ENCODE assay signal across 11 mouse cellular contexts in genomic region chr14:18731154-18731553, GRCm38 (mm10).
DNase-seq lines count a peak whose midpoint lies in the region; ATAC-seq lines count a peak whose summit lies in the region.
"Had no signal": no experiment of that assay in that cellular context is flagged by ENCODE, and none has a peak within 500 bp of the region (broad histone marks: within the 10 kb centered on the region; RNA-seq: fewer than 3 reads in every experiment).

No protein-coding gene starts in this region.

- H3K36me3 ChIP-seq in kidney, embryonic 16.5 days (ENCODE audit: insufficient read depth, low read length), result no peaks in the 10 kb centered on the region
- H3K36me3 ChIP-seq: lung, embryonic 15.5 days had no signal

- no peaks in the 10 kb centered on the region for H3K9me3 ChIP-seq in kidney, embryonic 16.5 days (ENCODE audit: low read length)
- H3K9me3 ChIP-seq: lung, embryonic 15.5 days had no signal

- intact Hi-C loops in heart, postnatal 10 days (cut with DNase I), result no loop called here
- intact Hi-C loops in left cerebral cortex, postnatal 36 days (cut with DNase I), result no loop called here

- H3K27me3 ChIP-seq in kidney, embryonic 16.5 days (ENCODE audit: insufficient read depth, low read length), result no peaks in the 10 kb centered on the region
- H3K27me3 ChIP-seq: lung, embryonic 15.5 days had no signal

- no peak overlapping the region for H3K27ac ChIP-seq in kidney, embryonic 16.5 days (ENCODE audit: low read length)
- 0 out of 2 replicates have a peak overlapping the region, but pooled peaks have one; percentile 34 for H3K27ac ChIP-seq in brown adipose tissue, adult 24 weeks (replicated peaks; ENCODE audit: low read depth, low read length)

- H3K4me1 ChIP-seq in kidney, embryonic 16.5 days (ENCODE audit: insufficient read depth, low read length), result no peaks in the 10 kb centered on the region
- H3K4me1 ChIP-seq in brown adipose tissue, adult 24 weeks (ENCODE audit: control insufficient read depth, insufficient read depth, insufficient read length, low read length), result peaks cover 9% of the 10 kb centered on the region

- WGBS in kidney, embryonic 16.5 days, result 60% methylated on average over 4 of the region's 4 CpGs

- H3K9ac ChIP-seq in kidney, embryonic 16.5 days (replicated peaks; ENCODE audit: low read length), result no peak overlapping the region
- H3K9ac ChIP-seq: lung, embryonic 15.5 days had no signal

- DNase-seq in kidney, adult 9 months, result peak; percentile 22
- DNase-seq in heart, postnatal 10 days, result peak; percentile 7 to 27
- peak; percentile 35 to 50 for DNase-seq in left cerebral cortex, postnatal 36 days (ENCODE audit: low spot score in 2 of 2)
- no peak for DNase-seq in adrenal gland, postnatal 36 days
- DNase-seq in adrenal gland, postnatal 25 days, result no peak
- DNase-seq: cerebellum, adult 8-10 months; gastrocnemius, postnatal 14 days had no signal

- no peak for ATAC-seq in kidney, embryonic 16.5 days (ENCODE audit: low FRiP score, low TSS enrichment)
- ATAC-seq in megakaryocyte, adult 5-6 weeks (ENCODE audit: poor library complexity, severe bottlenecking), result no peak

- H3K4me3 ChIP-seq in kidney, embryonic 16.5 days (ENCODE audit: low read length), result no peak overlapping the region
- H3K4me3 ChIP-seq in brown adipose tissue, adult 24 weeks (ENCODE audit: insufficient read depth, low read depth, low read length), result no peak overlapping the region
- H3K4me3 ChIP-seq: lung, embryonic 15.5 days had no signal

- no peak overlapping the region for H3K4me2 ChIP-seq in kidney, embryonic 16.5 days (replicated peaks; ENCODE audit: low read depth, low read length)
- H3K4me2 ChIP-seq: lung, embryonic 15.5 days had no signal

Comparison
In these comparisons a context has a peak if more than half of its experiments do, and no peak if none do; other contexts are left out.
1. DNase-seq: peak in kidney, adult 9 months (single experiment), heart, postnatal 10 days (2 of 2) and left cerebral cortex, postnatal 36 days (2 of 2); none in adrenal gland, postnatal 36 days (0 of 2) and adrenal gland, postnatal 25 days (single experiment).